Comparison of ENCODE assay signal across 8 mouse cellular contexts in the genomic region with DNA sequence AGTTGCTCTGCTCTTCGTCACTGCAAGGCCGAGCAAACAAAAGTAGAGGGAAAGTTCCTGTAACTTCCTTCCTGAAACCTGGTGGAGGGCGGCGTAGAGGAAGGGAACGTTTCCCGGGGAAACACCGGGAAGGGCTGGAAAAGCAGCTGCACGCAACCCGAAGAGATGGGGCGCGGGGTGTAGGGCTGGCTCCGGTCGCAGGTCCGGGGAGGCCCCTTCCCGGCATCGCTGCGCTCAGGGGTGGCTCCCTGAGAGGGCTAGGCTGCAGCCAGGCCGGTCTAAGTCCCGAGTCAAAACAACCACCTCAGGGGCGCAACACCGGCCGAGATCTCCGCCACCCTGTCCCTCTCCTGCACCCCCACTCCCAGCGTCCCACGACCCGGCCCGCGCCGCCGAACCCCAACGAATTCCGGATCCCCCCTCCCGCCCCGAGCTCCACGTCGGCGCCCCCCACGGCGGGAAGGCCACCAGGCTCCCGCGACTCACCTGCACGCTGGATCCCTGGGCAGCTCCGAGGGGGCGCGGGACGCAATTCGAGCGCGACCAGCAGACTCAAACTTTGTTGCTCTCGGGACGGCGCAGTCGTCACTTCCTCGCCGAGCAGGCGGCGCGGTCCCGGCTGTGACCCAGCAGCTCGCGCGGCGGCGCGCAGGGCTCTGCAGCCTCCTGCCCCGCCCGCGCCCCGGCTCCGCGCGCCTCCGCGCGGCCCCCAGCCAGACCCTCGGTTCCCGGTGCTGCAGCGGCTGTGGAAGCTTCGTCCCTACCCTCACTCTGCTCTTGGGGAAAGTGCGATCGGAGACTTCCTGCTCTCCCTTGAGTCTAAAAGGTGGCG. TPM values are rescaled to one million over a fixed set of nuclear protein-coding genes. Genes with fewer than 3 reads are reported as not detected.
DNase-seq lines count a peak whose midpoint lies in the region; ATAC-seq and TF ChIP-seq lines count a peak whose summit lies in the region.

Gene Elmsan1, minus strand, starts transcription at position 593 of the 832 bp plus-strand sequence.

- no peak for TF ChIP-seq CTCF in kidney, adult 2 months (conservative IDR thresholded peaks at IDR 0.05; ENCODE audit: insufficient read depth, insufficient read length, low read depth, low read length)
- no peak for TF ChIP-seq CTCF in spleen, adult 2 months (IDR thresholded peaks at IDR 0.05; ENCODE audit: extremely low read depth, insufficient read depth, insufficient read length, insufficient replicate concordance)

- peak within 1 kb of the TSS; percentile 87 for H3K9ac ChIP-seq in embryonic facial prominence, embryonic 12.5 days
- H3K9ac ChIP-seq in limb, embryonic 14.5 days (ENCODE audit: low read depth, low read length, severe bottlenecking), result peak within 1 kb of the TSS; percentile 91
- H3K9ac ChIP-seq in midbrain, embryonic 14.5 days (replicated peaks; ENCODE audit: low read length), result peak within 1 kb of the TSS; percentile 72

- WGBS in embryonic facial prominence, embryonic 12.5 days, result under 1% methylated on average over 82 of the region's 82 CpGs
- under 1% methylated on average over 80 of the region's 82 CpGs for WGBS in kidney, adult 2 months
- WGBS in limb, embryonic 14.5 days, result 1% methylated on average over 64 of the region's 82 CpGs
- 1% methylated on average over 81 of the region's 82 CpGs for WGBS in midbrain, embryonic 14.5 days
- under 1% methylated on average over 80 of the region's 82 CpGs for WGBS in spleen, adult 2 months

- ATAC-seq in embryonic facial prominence, embryonic 12.5 days (ENCODE audit: insufficient number of reproducible peaks, insufficient read depth, low FRiP score, low TSS enrichment), result peak; percentile 82
- peak; percentile 78 for ATAC-seq in limb, embryonic 14.5 days (ENCODE audit: low FRiP score, low read depth)
- peak; percentile 77 for ATAC-seq in midbrain, embryonic 14.5 days (ENCODE audit: low FRiP score, low TSS enrichment)

- peak within 1 kb of the TSS; percentile 90 for H3K27ac ChIP-seq in embryonic facial prominence, embryonic 12.5 days
- H3K27ac ChIP-seq in kidney, adult 2 months (ENCODE audit: insufficient read depth, low read depth, low read length), result peak within 1 kb of the TSS; percentile 69
- peak within 1 kb of the TSS; percentile 89 for H3K27ac ChIP-seq in limb, embryonic 14.5 days (replicated peaks; ENCODE audit: low read depth, low read length)
- peak within 1 kb of the TSS; percentile 67 for H3K27ac ChIP-seq in midbrain, embryonic 14.5 days (replicated peaks; ENCODE audit: low read depth, low read length)
- peak within 1 kb of the TSS; percentile 93 for H3K27ac ChIP-seq in spleen, adult 2 months (ENCODE audit: insufficient read depth, low read length)

- H3K27me3 ChIP-seq in embryonic facial prominence, embryonic 12.5 days, result no peaks in the 10 kb centered on the region
- H3K27me3 ChIP-seq in kidney, adult 2 months (replicated peaks; ENCODE audit: control insufficient read depth, insufficient read depth, low read length), result no peaks in the 10 kb centered on the region
- H3K27me3 ChIP-seq in limb, embryonic 14.5 days (ENCODE audit: control insufficient read depth, insufficient read depth, low read length), result no peaks in the 10 kb centered on the region
- no peaks in the 10 kb centered on the region for H3K27me3 ChIP-seq in midbrain, embryonic 14.5 days (ENCODE audit: control insufficient read depth, insufficient read depth, low read length)
- no peaks in the 10 kb centered on the region for H3K27me3 ChIP-seq in spleen, adult 2 months (ENCODE audit: control insufficient read depth, insufficient read depth, low read length)

- no peak for TF ChIP-seq POLR2A in kidney, adult 2 months (IDR thresholded peaks at IDR 0.05; ENCODE audit: low read depth, low read length)
- TF ChIP-seq POLR2A in limb, embryonic 14.5 days (IDR thresholded peaks at IDR 0.05; ENCODE audit: borderline replicate concordance, extremely low read depth, insufficient read depth, insufficient read length), result no peak
- TF ChIP-seq POLR2A in spleen, adult 2 months (IDR thresholded peaks at IDR 0.05; ENCODE audit: low read depth, low read length), result peak; percentile 66

- no peaks in the 10 kb centered on the region for H3K36me3 ChIP-seq in embryonic facial prominence, embryonic 12.5 days
- H3K36me3 ChIP-seq in kidney, adult 2 months (ENCODE audit: control insufficient read depth, insufficient read depth, low read length), result no peaks in the 10 kb centered on the region
- H3K36me3 ChIP-seq in limb, embryonic 14.5 days (ENCODE audit: control insufficient read depth, insufficient read depth, low read length), result peaks cover 12% of the 10 kb centered on the region; the same call in 1 of the 2 replicates
- no peaks in the 10 kb centered on the region for H3K36me3 ChIP-seq in midbrain, embryonic 14.5 days (ENCODE audit: control insufficient read depth, insufficient read depth, low read length)
- H3K36me3 ChIP-seq in spleen, adult 2 months (ENCODE audit: control insufficient read depth, insufficient read depth, low read length), result peaks cover 4% of the 10 kb centered on the region; the same call in 1 of the 2 replicates

- peak within 1 kb of the TSS; percentile 77 for H3K4me2 ChIP-seq in embryonic facial prominence, embryonic 12.5 days (replicated peaks)
- H3K4me2 ChIP-seq in limb, embryonic 14.5 days (replicated peaks; ENCODE audit: low read depth, low read length, severe bottlenecking), result peak within 1 kb of the TSS; percentile 83
- peak within 1 kb of the TSS; percentile 97 for H3K4me2 ChIP-seq in midbrain, embryonic 14.5 days (ENCODE audit: low read length)

- peaks cover 43% of the 10 kb centered on the region for H3K4me1 ChIP-seq in embryonic facial prominence, embryonic 12.5 days
- H3K4me1 ChIP-seq in kidney, adult 2 months (ENCODE audit: control insufficient read depth, insufficient read depth, low read length), result peaks cover 17% of the 10 kb centered on the region
- H3K4me1 ChIP-seq in limb, embryonic 14.5 days (ENCODE audit: control insufficient read depth, insufficient read depth, low read length), result peaks cover 50% of the 10 kb centered on the region
- H3K4me1 ChIP-seq in midbrain, embryonic 14.5 days (ENCODE audit: control insufficient read depth, insufficient read depth, low read length), result peaks cover 18% of the 10 kb centered on the region
- peaks cover 13% of the 10 kb centered on the region; the same call in 1 of the 2 replicates for H3K4me1 ChIP-seq in spleen, adult 2 months (ENCODE audit: control insufficient read depth, insufficient read depth, insufficient read length)

- DNase-seq in 3134 (ENCODE audit: extremely low read depth, insufficient read length, low spot score), result peak; percentile 79
- DNase-seq in adrenal gland, postnatal 14 days, result peak; percentile 91
- DNase-seq in heart, adult 8-10 months (ENCODE audit: low spot score), result peak; percentile 75
- DNase-seq in kidney, adult 2 months, result peak; percentile 82
- DNase-seq in limb, embryonic 14.5 days (ENCODE audit: low spot score), result peak; percentile 80
- peak; percentile 88 for DNase-seq in midbrain, embryonic 14.5 days
- peak in 1 of 2 experiments; percentile 81 for DNase-seq in spleen, adult 2 months (ENCODE audit: low read depth in 1 of 2, low spot score in 2 of 2)

- no peaks in the 10 kb centered on the region for H3K9me3 ChIP-seq in embryonic facial prominence, embryonic 12.5 days
- H3K9me3 ChIP-seq in limb, embryonic 14.5 days (ENCODE audit: control insufficient read depth, low read length), result no peaks in the 10 kb centered on the region
- no peaks in the 10 kb centered on the region for H3K9me3 ChIP-seq in midbrain, embryonic 14.5 days (ENCODE audit: control insufficient read depth, low read length)

- peak within 1 kb of the TSS; percentile 93 for H3K4me3 ChIP-seq in embryonic facial prominence, embryonic 12.5 days
- peak within 1 kb of the TSS; percentile 82 for H3K4me3 ChIP-seq in kidney, adult 2 months (ENCODE audit: insufficient read depth, low read depth, low read length)
- peak within 1 kb of the TSS; percentile 81 for H3K4me3 ChIP-seq in limb, embryonic 14.5 days (replicated peaks; ENCODE audit: low read length)
- peak within 1 kb of the TSS; percentile 68 for H3K4me3 ChIP-seq in midbrain, embryonic 14.5 days (replicated peaks; ENCODE audit: low read depth, low read length)
- H3K4me3 ChIP-seq in spleen, adult 2 months (ENCODE audit: extremely low read depth, insufficient read depth, insufficient read length), result peak within 1 kb of the TSS; percentile 93

RNA-seq across cellular contexts. Expression of gene Elmsan1, which starts in this region (rescaled TPM):
- 18.7 and 25.7 TPM in 2 replicates for total RNA-seq in adrenal gland, postnatal 14 days (2021)
- polyA plus RNA-seq in embryonic facial prominence, embryonic 12.5 days (2016; fragmentation: Nextera tagmentation; extraction: Ambion mirVana), result 7.9 and 9.0 TPM in 2 replicates
- total RNA-seq in heart, adult 8-10 months (2022), result 10 to 100 TPM; 13.1 to 17.5 (median 14.5) TPM
- polyA plus RNA-seq in kidney, adult 2 months (2012; rRNA removed), result 6.7 and 7.4 TPM in 2 replicates
- 14.4 and 18.1 TPM in 2 replicates for polyA plus RNA-seq in limb, embryonic 14.5 days (2012; rRNA removed)
- polyA plus RNA-seq in limb, embryonic 14.5 days (2014; fragmentation: Nextera tagmentation; extraction: Ambion mirVana), result 10.5 and 11.8 TPM in 2 replicates
- 2.7 and 4.3 TPM in 2 replicates for polyA plus RNA-seq in midbrain, embryonic 14.5 days (2014; fragmentation: Nextera tagmentation; extraction: Ambion mirVana)
- polyA plus RNA-seq in spleen, adult 2 months (2012; rRNA removed), result 30.6 and 36.4 TPM in 2 replicates
